Mouse (Mus musculus): ENCODE results near the gene Scd3.

DNA sequence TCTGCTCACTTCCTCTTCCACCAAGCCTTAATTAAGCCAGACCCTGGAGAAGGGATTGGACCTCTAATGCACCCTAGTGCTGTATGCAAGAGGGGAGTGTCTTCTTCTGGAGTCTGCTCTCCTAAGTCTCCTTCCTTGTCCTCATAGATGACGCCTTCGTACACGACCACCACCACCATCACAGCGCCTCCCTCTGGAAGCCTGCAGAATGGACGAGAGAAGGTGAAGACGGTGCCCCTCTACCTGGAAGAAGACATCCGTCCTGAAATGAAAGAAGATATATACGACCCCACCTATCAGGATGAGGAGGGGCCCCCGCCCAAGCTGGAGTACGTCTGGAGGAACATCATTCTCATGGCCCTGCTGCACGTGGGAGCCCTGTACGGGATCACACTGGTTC, 12.2 kb downstream of the Scd3 start:
- TF ChIP-seq CEBPB (IDR thresholded peaks at IDR 0.05; ENCODE audit: low read depth) (no peak), CTCF (IDR thresholded peaks at IDR 0.05; ENCODE audit: control insufficient read depth, insufficient read depth, insufficient read length) (no peak)

All from C2C12 (cell line).